Mouse (Mus musculus) kidney, postnatal 4 days (tissue): Measurements from ENCODE around the gene Olfr18.
A peak's percentile ranks its signal among the peaks of the same experiment; 100 is the strongest.
"Not testable (repeated sequence)": the region's sequence is repeated elsewhere in the genome, so short reads cannot be mapped to it uniquely, and the experiment has no call there.

Experiments
- DNase-seq, 2 experiments: peaks; one replicate each; pipeline ENCODE4 v3.0.0; 2021; ENCODE audit warnings: mixed read lengths in 2 of 2

The Olfr18 gene

DNA sequence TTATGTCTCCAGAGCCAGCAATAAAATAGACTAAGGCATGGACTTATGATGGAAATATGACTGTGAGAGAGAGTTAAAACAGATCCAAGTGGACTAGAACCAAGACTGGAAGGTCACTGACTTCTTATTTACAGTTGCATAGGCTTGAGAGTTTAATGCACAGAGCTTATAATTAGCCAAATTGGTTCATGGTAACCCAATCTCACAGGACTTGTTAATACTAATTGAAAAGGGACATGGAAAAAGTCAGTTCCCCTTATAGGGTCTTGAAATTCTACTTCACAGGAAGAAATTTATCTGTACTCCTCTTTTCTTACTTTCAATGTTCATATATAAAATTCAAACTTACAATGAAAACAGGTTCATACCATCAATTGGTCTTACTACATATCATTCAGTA is at the start of gene Olfr18:
TSS of gene Olfr18 (minus strand) at position 101 of the 400 bp plus-strand sequence.
- DNase-seq = no peak

- no peak for DNase-seq
Measured at GRCm38 (mm10) chr9:20385343-20385703, 49.4 kb upstream of the Olfr18 start.

GRCm38 (mm10) chr9:20384532-20385342 is 48.8 kb upstream of the Olfr18 start, which contains the start of gene Zfp560:
Gene Zfp560 (minus strand): TSS chr9:20385177.
- peak; percentile 92 to 95 for DNase-seq

DNA sequence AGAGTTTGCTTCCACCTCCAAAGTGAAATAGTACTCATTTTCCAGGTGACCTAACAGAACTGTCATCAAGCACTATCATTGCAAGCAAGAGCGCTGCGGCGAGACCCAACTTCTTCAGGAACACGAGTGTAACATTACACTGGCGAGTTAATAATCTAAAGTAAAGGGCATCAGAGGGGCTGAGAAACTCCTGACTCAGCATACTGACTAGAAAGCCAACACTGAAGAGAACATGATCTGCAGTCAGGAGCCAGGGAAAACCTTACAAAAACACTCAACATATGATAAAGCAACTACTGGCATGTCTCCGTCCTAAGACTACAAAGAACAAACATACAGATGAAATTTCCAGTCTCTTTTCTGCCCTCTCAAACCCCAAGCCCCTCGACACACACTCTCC is 47.8 kb upstream of the Olfr18 start:
- DNase-seq = no peak

GRCm38 (mm10) chr9:20374712-20375111 is 38.8 kb upstream of the Olfr18 start:
- no peak for DNase-seq

DNA sequence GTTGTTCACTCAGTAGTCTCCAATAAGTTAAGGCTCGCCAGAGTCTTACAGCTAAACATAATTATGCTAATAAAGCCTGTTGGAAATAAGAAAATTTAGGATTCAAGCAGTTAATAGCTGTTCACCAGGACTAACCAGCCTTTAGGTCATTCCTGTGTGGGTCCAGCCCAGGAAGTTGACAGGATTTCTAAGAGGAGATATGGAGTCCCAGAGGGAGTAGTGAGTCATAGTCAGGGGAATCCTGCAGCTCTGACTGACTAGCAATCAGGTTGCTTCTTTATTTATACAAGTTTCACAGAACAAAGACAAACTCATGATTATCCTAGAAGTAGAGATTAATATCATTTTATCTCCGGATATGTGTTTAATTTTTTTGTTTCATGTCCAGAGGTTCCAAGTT is 31.4 kb upstream of the Olfr18 start:
- DNase-seq = no peak

GRCm38 (mm10) chr9:20348501-20348900 is 12.6 kb upstream of the Olfr18 start:
- DNase-seq = no peak

DNA sequence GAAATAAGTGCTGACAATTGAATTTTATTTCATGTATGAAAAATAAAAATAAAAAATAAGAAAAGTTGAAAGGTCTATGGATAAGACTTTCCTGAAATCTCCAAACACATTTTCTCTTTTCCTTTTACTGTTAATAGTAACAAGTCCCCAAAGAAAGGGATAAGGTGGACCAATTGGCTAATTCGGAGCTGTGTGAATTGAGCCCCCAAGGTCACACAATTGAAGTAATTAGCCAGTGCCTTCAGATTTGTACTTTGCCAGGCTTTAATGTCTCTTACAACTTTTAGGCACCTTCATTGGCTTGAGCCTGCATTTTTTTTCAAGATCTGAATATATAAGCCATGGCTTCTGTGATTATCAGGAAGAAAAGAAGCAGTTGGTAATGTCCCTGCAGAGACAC is 37.7 kb downstream of the Olfr18 start, which contains the start of gene Olfr873:
TSS of gene Olfr873 (plus strand) at position 301 of the 400 bp plus-strand sequence.
- no peak for DNase-seq

DNA sequence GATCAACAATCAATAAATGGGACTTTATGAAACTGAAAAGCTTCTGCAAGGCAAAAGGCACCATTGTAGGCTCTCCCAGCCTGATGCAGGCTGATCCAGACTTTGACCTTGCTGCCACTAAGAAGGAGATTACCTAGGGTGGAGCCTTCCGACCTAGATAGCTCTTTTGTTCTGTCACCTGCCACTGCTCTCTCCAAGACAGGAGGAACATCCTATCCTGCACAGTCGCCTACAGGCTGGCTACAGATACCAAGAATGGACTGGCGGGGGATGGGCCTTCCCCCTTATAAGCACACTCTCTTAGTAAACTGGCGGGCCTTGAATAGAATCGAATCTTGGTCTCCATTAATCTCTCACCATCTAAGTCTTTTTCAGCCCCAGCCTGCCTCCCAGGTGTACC is 40.3 kb downstream of the Olfr18 start:
- DNase-seq = not testable (repeated sequence)

GRCm38 (mm10) chr9:20282051-20282450 is 53.8 kb downstream of the Olfr18 start, which contains the start of gene Olfr39:
Gene Olfr39 (plus strand): TSS chr9:20282351.
- no peak for DNase-seq
